Mouse (Mus musculus): Measurements from ENCODE around the gene Hdgfl3.

Gene Hdgfl3

GRCm38 (mm10) chr7:81899361-81899760, 34.9 kb downstream of the Hdgfl3 start:
- no peak for DNase-seq (ENCODE audit: low spot score)

- no peak for DNase-seq (ENCODE audit: low spot score)
Measured at GRCm38 (mm10) chr7:81885128-81885527, 49.1 kb downstream of the Hdgfl3 start.

GRCm38 (mm10) chr7:81881600-81881999, 52.7 kb downstream of the Hdgfl3 start:
- DNase-seq (ENCODE audit: low spot score): peak; percentile 87

GRCm38 (mm10) chr7:81880797-81881196, 53.5 kb downstream of the Hdgfl3 start:
- no peak for DNase-seq (ENCODE audit: low spot score)

- no peak for DNase-seq (ENCODE audit: low spot score)
Measured at GRCm38 (mm10) chr7:81880286-81880685, 54.0 kb downstream of the Hdgfl3 start.

- no peak for DNase-seq (ENCODE audit: low spot score)
Measured at GRCm38 (mm10) chr7:81875372-81875771, 58.9 kb downstream of the Hdgfl3 start.

- no peak for DNase-seq (ENCODE audit: low spot score)
Measured at GRCm38 (mm10) chr7:81874636-81875035, 59.6 kb downstream of the Hdgfl3 start.

GRCm38 (mm10) chr7:81873807-81874206, 60.5 kb downstream of the Hdgfl3 start:
- DNase-seq (ENCODE audit: low spot score): no peak

- DNase-seq (ENCODE audit: low spot score): no peak
Measured at GRCm38 (mm10) chr7:81872493-81873013, 61.7 kb downstream of the Hdgfl3 start.

GRCm38 (mm10) chr7:81868158-81868557, 66.1 kb downstream of the Hdgfl3 start:
- DNase-seq (ENCODE audit: low spot score): peak; percentile 44

GRCm38 (mm10) chr7:81867231-81867930, 66.9 kb downstream of the Hdgfl3 start:
- DNase-seq (ENCODE audit: low spot score): no peak

GRCm38 (mm10) chr7:81865937-81866336, 68.3 kb downstream of the Hdgfl3 start:
- no peak for DNase-seq (ENCODE audit: low spot score)

GRCm38 (mm10) chr7:81864552-81864951, 69.7 kb downstream of the Hdgfl3 start:
- DNase-seq (ENCODE audit: low spot score): no peak

- no peak for DNase-seq (ENCODE audit: low spot score)
Measured at GRCm38 (mm10) chr7:81862587-81863583, 71.4 kb downstream of the Hdgfl3 start.

GRCm38 (mm10) chr7:81861921-81862320, 72.4 kb downstream of the Hdgfl3 start:
- no peak for DNase-seq (ENCODE audit: low spot score)

- no peak for DNase-seq (ENCODE audit: low spot score)
Measured at GRCm38 (mm10) chr7:81861461-81861860, 72.8 kb downstream of the Hdgfl3 start.

- DNase-seq (ENCODE audit: low spot score): no peak
Measured at GRCm38 (mm10) chr7:81860996-81861395, 73.3 kb downstream of the Hdgfl3 start.

- DNase-seq (ENCODE audit: low spot score): no peak
Measured at GRCm38 (mm10) chr7:81860071-81860470, 74.2 kb downstream of the Hdgfl3 start.

- peak; percentile 56 for DNase-seq (ENCODE audit: low spot score)
Measured at GRCm38 (mm10) chr7:81858968-81859721, 75.1 kb downstream of the Hdgfl3 start, which contains the start of gene Tm6sf1. Gene Tm6sf1 (plus strand): TSS chr7:81859001.

- DNase-seq (ENCODE audit: low spot score): no peak
Measured at GRCm38 (mm10) chr7:81858236-81858635, 76.0 kb downstream of the Hdgfl3 start.

- DNase-seq (ENCODE audit: low spot score): no peak
Measured at GRCm38 (mm10) chr7:81856221-81856620, 78.1 kb downstream of the Hdgfl3 start.

GRCm38 (mm10) chr7:81855694-81856093, 78.6 kb downstream of the Hdgfl3 start, which contains the start of gene Gm10160:
Gene Gm10160 (minus strand): TSS chr7:81855794.
- no peak for DNase-seq (ENCODE audit: low spot score)

Measured in ovary, adult 18-20 months (tissue).